Mouse (Mus musculus) ES-E14 (cell line): Measurements from ENCODE around the gene Clec10a.

Source experiments
- CHD2 ChIP-seq: IDR thresholded peaks from 2 replicates; pipeline ENCODE4 v1.6.1; 2014; ENCODE audit warnings: mild to moderate bottlenecking, low read depth, low read length, inconsistent platforms
- HCFC1 ChIP-seq: IDR thresholded peaks from 2 replicates; pipeline ENCODE4 v1.6.1; 2012; ENCODE audit warnings: low read length, inconsistent platforms, borderline replicate concordance; ENCODE audit not compliant: insufficient read depth
- MAFK ChIP-seq: IDR thresholded peaks from 2 replicates; pipeline ENCODE4 v1.6.1; 2014; ENCODE audit warnings: mild to moderate bottlenecking, low read depth, low read length, inconsistent platforms; ENCODE audit not compliant: insufficient read depth
- ZC3H11A ChIP-seq: IDR thresholded peaks from 2 replicates; pipeline ENCODE4 v1.6.1; 2012; ENCODE audit warnings: low read depth, mild to moderate bottlenecking, inconsistent platforms, low read length, borderline replicate concordance
- ZNF384 ChIP-seq: IDR thresholded peaks from 2 replicates; pipeline ENCODE4 v1.6.1; 2012; ENCODE audit warnings: low read depth, low read length, inconsistent platforms

- no peak for TF ChIP-seq ZC3H11A
- no peak for TF ChIP-seq HCFC1
- no peak for TF ChIP-seq CHD2
- TF ChIP-seq ZNF384: no peak
- TF ChIP-seq MAFK: no peak
Observed at GRCm38 (mm10) chr11:70211972-70212371, 56.0 kb downstream of the Clec10a start.
